Mouse (Mus musculus) heart, embryonic 16.5 days (tissue): ENCODE measurements around the gene 1700037H04Rik. TPM values are rescaled to one million over a fixed set of nuclear protein-coding genes. Genes with fewer than 3 reads are reported as not detected.

Experiments
- ATAC-seq: fragments of 200-750 bp; cut with Nextera tagmentation; replicated peaks from 2 replicates; pipeline ENCODE4 v1.8.0; 2017; ENCODE audit warnings: moderate number of reproducible peaks; ENCODE audit not compliant: insufficient read depth, low FRiP score; ENCODE audit errors: extremely low read depth
- H3K27ac ChIP-seq: fragments of 300-500 bp; sonication (generic); 2 replicates; pipeline ENCODE4 v1.5.1; 2014; ENCODE audit warnings: mild to moderate bottlenecking, low read length, control low read depth, moderate library complexity
- H3K27me3 ChIP-seq: fragments of 300-500 bp; sonication (generic); 2 replicates; pipeline ENCODE4 v1.6.1; 2014; ENCODE audit warnings: low read length, mixed read lengths; ENCODE audit not compliant: control insufficient read depth, insufficient read depth
- H3K36me3 ChIP-seq: fragments of 300-500 bp; sonication (generic); 2 replicates; pipeline ENCODE4 v1.6.1; 2014; ENCODE audit not compliant: control insufficient read depth, insufficient read depth
- H3K4me1 ChIP-seq: fragments of 300-500 bp; sonication (generic); 2 replicates; pipeline ENCODE4 v1.6.1; 2014; ENCODE audit warnings: low read length, mixed read lengths; ENCODE audit not compliant: control insufficient read depth, insufficient read depth
- H3K4me2 ChIP-seq: fragments of 300-500 bp; sonication (generic); 2 replicates; pipeline ENCODE4 v1.6.1; 2014; ENCODE audit warnings: low read depth, mild to moderate bottlenecking, control low read depth, low read length
- H3K4me3 ChIP-seq: fragments of 300-500 bp; sonication (generic); 2 replicates; pipeline ENCODE4 v1.5.1; 2014; ENCODE audit warnings: mild to moderate bottlenecking, control low read depth, low read length
- H3K9ac ChIP-seq: fragments of 300-500 bp; sonication (generic); 2 replicates; pipeline ENCODE4 v1.6.1; 2014; ENCODE audit warnings: low read length, control low read depth
- H3K9me3 ChIP-seq: fragments of 300-500 bp; sonication (generic); replicated peaks from 2 replicates; pipeline ENCODE4 v1.6.1; 2016; ENCODE audit warnings: low read length; ENCODE audit not compliant: control insufficient read depth
- WGBS: fragments of 180-500 bp; shearing (Covaris S2); extraction: QIAGEN DNeasy Blood & Tissue Kit; methylation state at CpG from one replicate; pipeline ENCODE4 v1.1.7; 2014; 5-methylcytosine and 5-hydroxymethylcytosine counted together
- polyA plus RNA-seq: library from polyadenylated mRNA; unstranded; fragments of >200 nt; fragmentation: Nextera tagmentation; extraction: Ambion mirVana; gene quantifications from 2 replicates; pipeline ENCODE4 v1.2.1, GENCODE M21; 2015

Gene 1700037H04Rik
- polyA plus RNA-seq, 1 experiment from 2014 or later, result 65.1 TPM

GRCm38 (mm10) chr2:131186343-131186742, 26.5 kb upstream of the 1700037H04Rik start:
- peak overlapping the region; percentile 76 for H3K4me2 ChIP-seq
- peak overlapping the region; percentile 66 for H3K4me3 ChIP-seq
- H3K27me3 ChIP-seq, result no peaks in the 10 kb centered on the region
- no peaks in the 10 kb centered on the region for H3K9me3 ChIP-seq
- peaks cover 22% of the 10 kb centered on the region for H3K4me1 ChIP-seq
- peak overlapping the region; percentile 95 for H3K27ac ChIP-seq
- peak overlapping the region; percentile 78 for H3K9ac ChIP-seq
- 1% methylated on average over 14 of the region's 14 CpGs for WGBS
- H3K36me3 ChIP-seq, result peaks cover 3% of the 10 kb centered on the region; the same call in 1 of the 2 replicates
- peak; percentile 79 for ATAC-seq

- ATAC-seq, result peak; percentile 85
- no peaks in the 10 kb centered on the region for H3K9me3 ChIP-seq
- H3K27me3 ChIP-seq, result no peaks in the 10 kb centered on the region
- peaks cover 27% of the 10 kb centered on the region for H3K4me1 ChIP-seq
- no peaks in the 10 kb centered on the region for H3K36me3 ChIP-seq
- H3K27ac ChIP-seq, result peak within 1 kb of the TSS; percentile 83
- peak within 1 kb of the TSS; percentile 95 for H3K9ac ChIP-seq
- 3% methylated on average over 33 of the region's 57 CpGs for WGBS
- peak within 1 kb of the TSS; percentile 79 for H3K4me3 ChIP-seq
- H3K4me2 ChIP-seq, result peak within 1 kb of the TSS; percentile 96
Measured at GRCm38 (mm10) chr2:131179990-131180587, 20.2 kb upstream of the 1700037H04Rik start, which contains the start of gene Cenpb. Cenpb (minus strand) TSS chr2:131180067.

- H3K4me2 ChIP-seq, result peak overlapping the region; percentile 96
- peak; percentile 49 for ATAC-seq
- H3K36me3 ChIP-seq, result no peaks in the 10 kb centered on the region
- peak overlapping the region; percentile 79 for H3K4me3 ChIP-seq
- H3K9ac ChIP-seq, result peak overlapping the region; percentile 95
- no peaks in the 10 kb centered on the region for H3K9me3 ChIP-seq
- peaks cover 29% of the 10 kb centered on the region for H3K4me1 ChIP-seq
- peak overlapping the region; percentile 83 for H3K27ac ChIP-seq
- H3K27me3 ChIP-seq, result no peaks in the 10 kb centered on the region
- WGBS, result under 1% methylated on average over 66 of the region's 67 CpGs
Measured at GRCm38 (mm10) chr2:131179246-131179886, 19.5 kb upstream of the 1700037H04Rik start.

- 31% methylated on average over 26 of the region's 26 CpGs for WGBS
- no peak for ATAC-seq
- H3K36me3 ChIP-seq, result no peaks in the 10 kb centered on the region
- peak overlapping the region; percentile 96 for H3K4me2 ChIP-seq
- H3K9ac ChIP-seq, result peak overlapping the region; percentile 95
- peaks cover 34% of the 10 kb centered on the region for H3K4me1 ChIP-seq
- H3K27me3 ChIP-seq, result no peaks in the 10 kb centered on the region
- H3K27ac ChIP-seq, result no peak overlapping the region; the same call in 1 of the 2 replicates
- H3K4me3 ChIP-seq, result peak overlapping the region; percentile 79
- H3K9me3 ChIP-seq, result no peaks in the 10 kb centered on the region
Measured at GRCm38 (mm10) chr2:131178828-131179245, 19.0 kb upstream of the 1700037H04Rik start.

GRCm38 (mm10) chr2:131177932-131178331, 18.1 kb upstream of the 1700037H04Rik start:
- Histone ChIP-seq H3K36me3 (no peaks in the 10 kb centered on the region), H3K9me3 (no peaks in the 10 kb centered on the region), H3K4me1 (peaks cover 34% of the 10 kb centered on the region), H3K4me3 (peak overlapping the region; percentile 79), H3K4me2 (peak overlapping the region; percentile 96), H3K27me3 (peaks cover 8% of the 10 kb centered on the region), H3K9ac (peak overlapping the region; percentile 45), H3K27ac (no peak overlapping the region)
- ATAC-seq, result no peak
- whole genome bisulfite sequencing, result 81% methylated on average over 9 of the region's 9 CpGs

- ATAC-seq, result no peak
- Histone ChIP-seq H3K4me1 (peaks cover 34% of the 10 kb centered on the region), H3K9me3 (no peaks in the 10 kb centered on the region), H3K9ac (no peak overlapping the region), H3K4me2 (peak overlapping the region; percentile 96; the same call in 1 of the 2 replicates), H3K27me3 (peaks cover 22% of the 10 kb centered on the region), H3K4me3 (no peak overlapping the region), H3K36me3 (no peaks in the 10 kb centered on the region), H3K27ac (no peak overlapping the region)
- WGBS, result 52% methylated on average over 5 of the region's 5 CpGs
Measured at GRCm38 (mm10) chr2:131176491-131176890, 16.6 kb upstream of the 1700037H04Rik start.

- Histone ChIP-seq H3K4me1 (peaks cover 34% of the 10 kb centered on the region), H3K9me3 (no peaks in the 10 kb centered on the region), H3K9ac (no peak overlapping the region), H3K36me3 (no peaks in the 10 kb centered on the region), H3K4me3 (no peak overlapping the region), H3K4me2 (no peak overlapping the region), H3K27me3 (peaks cover 24% of the 10 kb centered on the region), H3K27ac (no peak overlapping the region)
- ATAC-seq, result no peak
- WGBS, result 80% methylated on average over 1 of the region's 1 CpGs
Measured at GRCm38 (mm10) chr2:131175945-131176309, 16.0 kb upstream of the 1700037H04Rik start.

- peaks cover 29% of the 10 kb centered on the region for H3K27me3 ChIP-seq
- no peaks in the 10 kb centered on the region for H3K36me3 ChIP-seq
- H3K9ac ChIP-seq, result no peak overlapping the region
- no peak overlapping the region for H3K4me3 ChIP-seq
- peaks cover 34% of the 10 kb centered on the region for H3K4me1 ChIP-seq
- no peak overlapping the region for H3K27ac ChIP-seq
- no peaks in the 10 kb centered on the region for H3K9me3 ChIP-seq
- WGBS, result 75% methylated on average over 3 of the region's 3 CpGs
- ATAC-seq, result no peak
- H3K4me2 ChIP-seq, result no peak overlapping the region
Measured at GRCm38 (mm10) chr2:131175286-131175944, 15.5 kb upstream of the 1700037H04Rik start.

- Histone ChIP-seq H3K27me3 (peaks cover 32% of the 10 kb centered on the region), H3K4me2 (peak overlapping the region; percentile 67), H3K4me1 (peaks cover 34% of the 10 kb centered on the region), H3K4me3 (peak overlapping the region; percentile 41), H3K27ac (no peak overlapping the region), H3K36me3 (no peaks in the 10 kb centered on the region), H3K9ac (no peak overlapping the region), H3K9me3 (no peaks in the 10 kb centered on the region)
- WGBS, result 6% methylated on average over 11 of the region's 11 CpGs
- no peak; the same call in 1 of the 2 replicates for ATAC-seq
Measured at GRCm38 (mm10) chr2:131174700-131175099, 14.8 kb upstream of the 1700037H04Rik start.
